Mouse (Mus musculus) kidney, adult 2 months (tissue): Measurements from ENCODE around the gene Sel1l2.

Experiments
- CTCF ChIP-seq: fragments of 200-500 bp; conservative IDR thresholded peaks from 2 replicates; pipeline ENCODE4 v1.5.1; 2011; ENCODE audit warnings: low read depth, mild to moderate bottlenecking, control low read depth, low read length, moderate library complexity, mixed read lengths; ENCODE audit not compliant: insufficient read depth, insufficient read length
- POLR2A ChIP-seq: fragments of 200-500 bp; IDR thresholded peaks from one replicate; pipeline ENCODE4 v1.6.1; 2011; ENCODE audit warnings: low read depth, low read length, control low read depth

- TF ChIP-seq CTCF, result no peak
- TF ChIP-seq POLR2A, result peak; percentile 70
Observed at GRCm38 (mm10) chr2:140395179-140395578, 5.7 kb upstream of the Sel1l2 start, which contains the start of gene Macrod2.
